Mouse (Mus musculus): ENCODE results near the gene Sept6. TPM values are rescaled to one million over a fixed set of nuclear protein-coding genes. Genes with fewer than 3 reads are reported as not detected.

The Sept6 gene
- polyA plus RNA-seq, 1 experiment: 18.5 TPM

DNA sequence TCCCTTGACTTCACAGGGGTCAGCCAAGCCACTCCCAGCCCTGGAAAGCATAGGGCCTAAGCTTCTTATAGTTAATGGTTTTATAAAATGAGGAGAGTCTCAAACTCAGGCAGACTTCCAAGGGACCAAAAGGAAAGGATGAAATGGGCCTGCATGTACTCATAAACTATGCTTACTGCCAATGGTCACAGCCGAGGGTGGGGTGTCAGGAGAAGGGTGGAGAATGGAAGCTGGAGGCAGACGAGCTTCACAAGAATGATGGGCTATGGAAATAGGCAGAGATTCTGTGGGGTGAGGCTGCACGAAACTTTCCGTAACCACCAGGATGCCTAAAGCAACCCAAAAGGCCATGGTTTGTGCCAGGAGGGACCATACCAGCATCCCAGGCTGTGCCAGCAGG is 15.3 kb downstream of the Sept6 start:
- no peak overlapping the region for H3K9ac ChIP-seq (ENCODE audit: low read depth, poor library complexity, severe bottlenecking)
- no peak overlapping the region for H3K27ac ChIP-seq (ENCODE audit: insufficient read depth, low read length)
- no peak overlapping the region for H3K4me3 ChIP-seq (ENCODE audit: low read depth, low read length)
- no peaks in the 10 kb centered on the region for H3K9me3 ChIP-seq (replicated peaks; ENCODE audit: control insufficient read depth, insufficient read depth, low read length, poor library complexity, severe bottlenecking)
- no peaks in the 10 kb centered on the region for H3K36me3 ChIP-seq (ENCODE audit: control insufficient read depth, insufficient read depth, low read length, poor library complexity, severe bottlenecking)
- no peaks in the 10 kb centered on the region for H3K27me3 ChIP-seq (ENCODE audit: control insufficient read depth, insufficient read depth, low read length, poor library complexity, severe bottlenecking)
- TF ChIP-seq CTCF (IDR thresholded peaks at IDR 0.05; ENCODE audit: low read depth, low read length) (no peak), EP300 (IDR thresholded peaks at IDR 0.05; ENCODE audit: insufficient read depth, low read depth, low read length) (no peak)
- H3K4me1 ChIP-seq (ENCODE audit: control insufficient read depth, insufficient read depth, low read length): no peaks in the 10 kb centered on the region

DNA sequence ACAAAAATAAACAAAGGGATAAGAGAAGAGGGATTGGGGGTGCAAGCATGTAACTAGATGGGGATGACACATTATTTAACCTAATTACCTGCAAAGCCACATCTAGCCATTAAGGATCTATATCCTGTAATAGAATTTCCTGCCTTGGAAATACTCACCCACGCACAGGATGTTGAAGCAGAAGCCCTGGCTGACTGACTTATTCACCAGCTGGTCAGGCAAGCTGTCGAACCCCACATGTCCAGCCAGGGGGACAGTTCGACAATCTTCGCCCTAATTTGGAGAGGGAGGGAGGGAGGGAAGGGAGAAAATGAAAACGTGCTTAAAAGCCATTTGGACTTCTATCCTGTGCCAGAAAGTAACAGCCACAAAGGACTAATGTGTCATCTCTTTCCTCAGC is 16.7 kb downstream of the Sept6 start:
- Histone ChIP-seq H3K9me3 (replicated peaks; ENCODE audit: control insufficient read depth, insufficient read depth, low read length, poor library complexity, severe bottlenecking) (no peaks in the 10 kb centered on the region), H3K27ac (ENCODE audit: insufficient read depth, low read length) (no peak overlapping the region), H3K4me3 (ENCODE audit: low read depth, low read length) (no peak overlapping the region), H3K36me3 (ENCODE audit: control insufficient read depth, insufficient read depth, low read length, poor library complexity, severe bottlenecking) (no peaks in the 10 kb centered on the region), H3K27me3 (ENCODE audit: control insufficient read depth, insufficient read depth, low read length, poor library complexity, severe bottlenecking) (no peaks in the 10 kb centered on the region), H3K9ac (ENCODE audit: low read depth, poor library complexity, severe bottlenecking) (no peak overlapping the region), H3K4me1 (ENCODE audit: control insufficient read depth, insufficient read depth, low read length) (no peaks in the 10 kb centered on the region)
- no peak for TF ChIP-seq POLR2A (IDR thresholded peaks at IDR 0.05; ENCODE audit: insufficient read depth, low read length)
- TF ChIP-seq CTCF (IDR thresholded peaks at IDR 0.05; ENCODE audit: low read depth, low read length): no peak
- no peak for TF ChIP-seq EP300 (IDR thresholded peaks at IDR 0.05; ENCODE audit: insufficient read depth, low read depth, low read length)

DNA sequence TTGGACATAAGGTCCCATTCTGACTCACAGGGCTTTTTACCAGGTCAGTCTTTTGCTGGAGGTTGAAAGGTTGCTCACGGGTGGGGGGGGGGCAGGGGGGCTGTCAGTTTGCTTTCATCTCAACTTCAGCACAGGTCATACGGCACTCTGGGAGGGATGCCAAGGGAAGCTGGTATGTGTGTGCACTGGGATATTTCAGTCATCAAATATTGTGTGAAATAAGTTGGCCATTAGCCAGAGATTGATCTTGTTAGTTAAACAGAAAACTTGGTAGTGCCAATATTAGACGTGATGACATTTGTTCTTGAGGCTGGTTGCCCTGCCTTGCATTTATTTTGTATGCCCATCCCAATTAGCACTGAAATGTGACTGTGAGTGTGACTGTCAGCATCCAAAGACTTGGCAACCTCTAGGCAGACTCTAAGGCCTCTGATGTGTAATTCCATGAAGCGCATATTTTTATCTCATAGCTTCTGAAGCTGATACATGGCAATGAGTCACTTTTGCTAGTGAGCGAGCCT is 18.6 kb downstream of the Sept6 start:
- Histone ChIP-seq H3K9me3 (replicated peaks; ENCODE audit: control insufficient read depth, insufficient read depth, low read length, poor library complexity, severe bottlenecking) (no peaks in the 10 kb centered on the region), H3K27me3 (ENCODE audit: control insufficient read depth, insufficient read depth, low read length, poor library complexity, severe bottlenecking) (no peaks in the 10 kb centered on the region), H3K9ac (ENCODE audit: low read depth, poor library complexity, severe bottlenecking) (no peak overlapping the region), H3K4me1 (ENCODE audit: control insufficient read depth, insufficient read depth, low read length) (no peaks in the 10 kb centered on the region), H3K4me3 (ENCODE audit: low read depth, low read length) (no peak overlapping the region), H3K27ac (ENCODE audit: insufficient read depth, low read length) (no peak overlapping the region), H3K36me3 (ENCODE audit: control insufficient read depth, insufficient read depth, low read length, poor library complexity, severe bottlenecking) (no peaks in the 10 kb centered on the region)
- no peak for TF ChIP-seq CTCF (IDR thresholded peaks at IDR 0.05; ENCODE audit: low read depth, low read length)
- no peak for TF ChIP-seq EP300 (IDR thresholded peaks at IDR 0.05; ENCODE audit: insufficient read depth, low read depth, low read length)
- TF ChIP-seq POLR2A (IDR thresholded peaks at IDR 0.05; ENCODE audit: insufficient read depth, low read length): no peak

DNA sequence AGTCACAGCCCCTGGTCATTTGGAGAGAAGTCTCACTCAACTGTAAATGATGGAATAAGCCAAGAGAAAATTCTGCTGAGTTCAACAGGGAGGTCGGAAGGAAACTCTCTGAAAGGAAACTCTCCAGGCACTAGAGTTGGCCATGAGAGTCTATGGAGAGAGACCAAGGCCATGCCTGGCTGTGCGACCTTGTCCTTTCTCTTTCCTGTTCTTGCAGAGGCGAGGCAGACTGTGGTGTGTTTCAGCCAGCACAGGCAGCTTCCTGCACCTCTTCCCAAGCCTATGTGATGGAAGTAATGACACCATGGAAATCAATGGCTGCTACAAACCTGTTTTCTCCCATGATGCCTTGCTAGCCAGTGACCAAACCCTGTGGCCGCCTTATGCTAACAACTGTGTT is 20.4 kb downstream of the Sept6 start:
- no peaks in the 10 kb centered on the region for H3K4me1 ChIP-seq (ENCODE audit: control insufficient read depth, insufficient read depth, low read length)
- no peaks in the 10 kb centered on the region for H3K9me3 ChIP-seq (replicated peaks; ENCODE audit: control insufficient read depth, insufficient read depth, low read length, poor library complexity, severe bottlenecking)
- H3K27ac ChIP-seq (ENCODE audit: insufficient read depth, low read length): no peak overlapping the region
- H3K4me3 ChIP-seq (ENCODE audit: low read depth, low read length): no peak overlapping the region
- no peaks in the 10 kb centered on the region for H3K27me3 ChIP-seq (ENCODE audit: control insufficient read depth, insufficient read depth, low read length, poor library complexity, severe bottlenecking)
- TF ChIP-seq POLR2A (IDR thresholded peaks at IDR 0.05; ENCODE audit: insufficient read depth, low read length) (no peak), CTCF (IDR thresholded peaks at IDR 0.05; ENCODE audit: low read depth, low read length) (no peak), EP300 (IDR thresholded peaks at IDR 0.05; ENCODE audit: insufficient read depth, low read depth, low read length) (no peak)
- H3K9ac ChIP-seq (ENCODE audit: low read depth, poor library complexity, severe bottlenecking): no peak overlapping the region
- no peaks in the 10 kb centered on the region for H3K36me3 ChIP-seq (ENCODE audit: control insufficient read depth, insufficient read depth, low read length, poor library complexity, severe bottlenecking)

DNA sequence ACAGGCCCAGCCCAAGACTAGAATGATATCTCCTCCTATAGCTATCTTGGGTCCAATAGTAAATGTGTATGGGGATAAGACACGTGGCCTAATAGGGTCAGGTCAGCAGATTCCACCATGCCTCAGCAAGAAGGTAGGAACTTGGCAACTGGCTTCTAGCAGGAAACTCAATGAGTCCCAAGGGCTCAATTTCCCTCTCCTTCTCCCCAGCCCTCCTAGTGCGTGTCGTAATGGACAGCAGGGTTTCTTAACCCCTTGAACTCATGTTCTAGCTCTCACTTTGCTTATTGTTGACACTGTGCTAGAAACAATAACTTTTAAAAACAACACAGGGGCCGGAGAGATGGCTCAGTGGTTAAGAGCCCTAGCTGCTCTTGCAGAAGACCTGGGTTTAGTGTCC is 22.1 kb downstream of the Sept6 start:
- H3K4me1 ChIP-seq (ENCODE audit: control insufficient read depth, insufficient read depth, low read length): no peaks in the 10 kb centered on the region
- H3K27me3 ChIP-seq (ENCODE audit: control insufficient read depth, insufficient read depth, low read length, poor library complexity, severe bottlenecking): no peaks in the 10 kb centered on the region
- no peaks in the 10 kb centered on the region for H3K9me3 ChIP-seq (replicated peaks; ENCODE audit: control insufficient read depth, insufficient read depth, low read length, poor library complexity, severe bottlenecking)
- TF ChIP-seq CTCF (IDR thresholded peaks at IDR 0.05; ENCODE audit: low read depth, low read length) (no peak), POLR2A (IDR thresholded peaks at IDR 0.05; ENCODE audit: insufficient read depth, low read length) (no peak), EP300 (IDR thresholded peaks at IDR 0.05; ENCODE audit: insufficient read depth, low read depth, low read length) (no peak)
- H3K36me3 ChIP-seq (ENCODE audit: control insufficient read depth, insufficient read depth, low read length, poor library complexity, severe bottlenecking): no peaks in the 10 kb centered on the region
- H3K9ac ChIP-seq (ENCODE audit: low read depth, poor library complexity, severe bottlenecking): no peak overlapping the region
- H3K27ac ChIP-seq (ENCODE audit: insufficient read depth, low read length): no peak overlapping the region
- H3K4me3 ChIP-seq (ENCODE audit: low read depth, low read length): no peak overlapping the region

DNA sequence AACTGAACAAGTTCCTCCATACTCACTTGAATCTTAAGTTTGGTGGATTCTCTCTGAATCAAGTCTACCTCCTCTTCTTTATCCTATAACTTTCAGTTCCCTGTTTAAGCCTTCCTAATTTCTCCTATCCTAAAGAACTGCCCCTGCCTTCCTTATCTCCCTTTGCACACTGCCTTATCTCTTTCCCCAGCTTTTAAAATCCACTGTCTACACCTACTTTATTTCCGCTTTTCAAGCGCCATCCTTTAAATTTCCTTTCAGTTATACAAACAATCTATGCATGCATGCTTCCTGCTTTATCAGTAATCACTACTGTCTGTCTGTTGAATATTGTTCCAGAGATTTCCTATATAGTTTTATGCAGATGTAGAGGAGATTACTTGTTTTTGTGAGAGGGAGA is 34.9 kb downstream of the Sept6 start:
- no peak overlapping the region for H3K27ac ChIP-seq (ENCODE audit: insufficient read depth, low read length)
- no peaks in the 10 kb centered on the region for H3K4me1 ChIP-seq (ENCODE audit: control insufficient read depth, insufficient read depth, low read length)
- no peak for TF ChIP-seq CTCF (IDR thresholded peaks at IDR 0.05; ENCODE audit: low read depth, low read length)
- no peak for TF ChIP-seq POLR2A (IDR thresholded peaks at IDR 0.05; ENCODE audit: insufficient read depth, low read length)
- TF ChIP-seq EP300 (IDR thresholded peaks at IDR 0.05; ENCODE audit: insufficient read depth, low read depth, low read length): no peak
- no peaks in the 10 kb centered on the region for H3K9me3 ChIP-seq (replicated peaks; ENCODE audit: control insufficient read depth, insufficient read depth, low read length, poor library complexity, severe bottlenecking)
- no peak overlapping the region for H3K4me3 ChIP-seq (ENCODE audit: low read depth, low read length)
- H3K36me3 ChIP-seq (ENCODE audit: control insufficient read depth, insufficient read depth, low read length, poor library complexity, severe bottlenecking): no peaks in the 10 kb centered on the region
- no peak overlapping the region for H3K9ac ChIP-seq (ENCODE audit: low read depth, poor library complexity, severe bottlenecking)
- no peaks in the 10 kb centered on the region for H3K27me3 ChIP-seq (ENCODE audit: control insufficient read depth, insufficient read depth, low read length, poor library complexity, severe bottlenecking)
